ENCODE assay signal across 19 mouse cellular contexts in genomic region chr14:119980698-119981235, GRCm38 (mm10).
A peak's percentile ranks its signal among the peaks of the same experiment; 100 is the strongest.
DNase-seq lines count a peak whose midpoint lies in the region; ATAC-seq lines count a peak whose summit lies in the region.
"Had no signal": no experiment of that assay in that cellular context is flagged by ENCODE, and none has a peak within 500 bp of the region (broad histone marks: within the 10 kb centered on the region; RNA-seq: fewer than 3 reads in every experiment).

No protein-coding gene starts in this region.

- peak; percentile 94 for ATAC-seq in forebrain, embryonic 13.5 days
- ATAC-seq in midbrain, embryonic 14.5 days (ENCODE audit: low FRiP score, low TSS enrichment), result peak; percentile 40; the same call in 1 of the 2 replicates
- ATAC-seq in inflammation-experienced regulatory T-cells, adult 6 months, result no peak

- peaks cover 9% of the 10 kb centered on the region; the same call in 1 of the 2 replicates for H3K4me1 ChIP-seq in forebrain, embryonic 13.5 days
- H3K4me1 ChIP-seq in midbrain, embryonic 14.5 days (ENCODE audit: control insufficient read depth, insufficient read depth, low read length), result no peaks in the 10 kb centered on the region
- H3K4me1 ChIP-seq: embryonic facial prominence, embryonic 12.5 days; heart, embryonic 13.5 days; limb, embryonic 15.5 days had no signal

- peaks cover 6% of the 10 kb centered on the region; the same call in 1 of the 2 replicates for H3K9me3 ChIP-seq in forebrain, embryonic 13.5 days (replicated peaks)
- H3K9me3 ChIP-seq in midbrain, embryonic 14.5 days (ENCODE audit: control insufficient read depth, low read length), result no peaks in the 10 kb centered on the region
- H3K9me3 ChIP-seq: embryonic facial prominence, embryonic 12.5 days; heart, embryonic 13.5 days; limb, embryonic 15.5 days had no signal

- H3K4me2 ChIP-seq in forebrain, embryonic 13.5 days, result no peak overlapping the region
- no peak overlapping the region for H3K4me2 ChIP-seq in midbrain, embryonic 14.5 days (ENCODE audit: low read length)
- H3K4me2 ChIP-seq: embryonic facial prominence, embryonic 12.5 days; heart, embryonic 13.5 days; limb, embryonic 15.5 days had no signal

- H3K36me3 ChIP-seq in forebrain, embryonic 13.5 days (ENCODE audit: poor library complexity, severe bottlenecking), result no peaks in the 10 kb centered on the region
- H3K36me3 ChIP-seq in midbrain, embryonic 14.5 days (ENCODE audit: control insufficient read depth, insufficient read depth, low read length), result no peaks in the 10 kb centered on the region
- H3K36me3 ChIP-seq: embryonic facial prominence, embryonic 12.5 days; heart, embryonic 13.5 days; limb, embryonic 15.5 days had no signal

- no peaks in the 10 kb centered on the region for H3K27me3 ChIP-seq in forebrain, embryonic 13.5 days
- no peaks in the 10 kb centered on the region for H3K27me3 ChIP-seq in midbrain, embryonic 14.5 days (ENCODE audit: control insufficient read depth, insufficient read depth, low read length)
- H3K27me3 ChIP-seq: embryonic facial prominence, embryonic 12.5 days; heart, embryonic 13.5 days; limb, embryonic 15.5 days had no signal

- intact Hi-C loops in heart, postnatal 36 days (cut with DNase I), result no loop called here

- H3K27ac ChIP-seq in forebrain, embryonic 13.5 days, result 0 out of 2 replicates have a peak overlapping the region, but pooled peaks have one; percentile 7
- H3K27ac ChIP-seq in midbrain, embryonic 14.5 days (replicated peaks; ENCODE audit: low read depth, low read length), result no peak overlapping the region
- H3K27ac ChIP-seq: embryonic facial prominence, embryonic 12.5 days; heart, embryonic 13.5 days; limb, embryonic 15.5 days; macrophage had no signal

- H3K9ac ChIP-seq in forebrain, embryonic 13.5 days, result no peak overlapping the region
- H3K9ac ChIP-seq in midbrain, embryonic 14.5 days (replicated peaks; ENCODE audit: low read length), result no peak overlapping the region
- H3K9ac ChIP-seq: embryonic facial prominence, embryonic 12.5 days; heart, embryonic 13.5 days; limb, embryonic 15.5 days had no signal

- 42% methylated on average over 6 of the region's 6 CpGs for WGBS in forebrain, embryonic 13.5 days
- 34% methylated on average over 6 of the region's 6 CpGs for WGBS in midbrain, embryonic 14.5 days

- no peak overlapping the region for H3K4me3 ChIP-seq in forebrain, embryonic 13.5 days
- no peak overlapping the region for H3K4me3 ChIP-seq in midbrain, embryonic 14.5 days (replicated peaks; ENCODE audit: low read depth, low read length)
- H3K4me3 ChIP-seq: embryonic facial prominence, embryonic 12.5 days; heart, embryonic 13.5 days; limb, embryonic 15.5 days; myocyte had no signal

- DNase-seq in heart, adult 11 months, result peak; percentile 43
- DNase-seq in heart, postnatal 36 days, result no peak
- DNase-seq in layer of hippocampus, adult 9-11 months, result peak; percentile 15
- no peak for DNase-seq in layer of hippocampus, adult 11-12 months (ENCODE audit: low spot score)
- peak; percentile 18 for DNase-seq in midbrain, embryonic 14.5 days
- DNase-seq in ovary, postnatal 36 days (ENCODE audit: low spot score), result no peak
- DNase-seq: adrenal gland, adult 8-10 months; cerebellum, postnatal 25 days; gastrocnemius, postnatal 14 days; lung, adult 18-20 months; spleen, adult 18-20 months; thymus, postnatal 4 days had no signal

Comparison
In these comparisons a context has a peak if more than half of its experiments do, and no peak if none do; other contexts are left out.
1. DNase-seq: peak in heart, adult 11 months (single experiment), layer of hippocampus, adult 9-11 months (single experiment) and midbrain, embryonic 14.5 days (single experiment); none in heart, postnatal 36 days (0 of 2), layer of hippocampus, adult 11-12 months (single experiment) and ovary, postnatal 36 days (single experiment).